Mouse (Mus musculus): Measurements from ENCODE around the gene Sar1a. TPM values are rescaled to one million over a fixed set of nuclear protein-coding genes. Genes with fewer than 3 reads are reported as not detected.

The Sar1a gene
- 190 and 193 TPM in 2 replicates for polyA plus RNA-seq (2015; fragmentation: Nextera tagmentation; extraction: Ambion mirVana)

DNA sequence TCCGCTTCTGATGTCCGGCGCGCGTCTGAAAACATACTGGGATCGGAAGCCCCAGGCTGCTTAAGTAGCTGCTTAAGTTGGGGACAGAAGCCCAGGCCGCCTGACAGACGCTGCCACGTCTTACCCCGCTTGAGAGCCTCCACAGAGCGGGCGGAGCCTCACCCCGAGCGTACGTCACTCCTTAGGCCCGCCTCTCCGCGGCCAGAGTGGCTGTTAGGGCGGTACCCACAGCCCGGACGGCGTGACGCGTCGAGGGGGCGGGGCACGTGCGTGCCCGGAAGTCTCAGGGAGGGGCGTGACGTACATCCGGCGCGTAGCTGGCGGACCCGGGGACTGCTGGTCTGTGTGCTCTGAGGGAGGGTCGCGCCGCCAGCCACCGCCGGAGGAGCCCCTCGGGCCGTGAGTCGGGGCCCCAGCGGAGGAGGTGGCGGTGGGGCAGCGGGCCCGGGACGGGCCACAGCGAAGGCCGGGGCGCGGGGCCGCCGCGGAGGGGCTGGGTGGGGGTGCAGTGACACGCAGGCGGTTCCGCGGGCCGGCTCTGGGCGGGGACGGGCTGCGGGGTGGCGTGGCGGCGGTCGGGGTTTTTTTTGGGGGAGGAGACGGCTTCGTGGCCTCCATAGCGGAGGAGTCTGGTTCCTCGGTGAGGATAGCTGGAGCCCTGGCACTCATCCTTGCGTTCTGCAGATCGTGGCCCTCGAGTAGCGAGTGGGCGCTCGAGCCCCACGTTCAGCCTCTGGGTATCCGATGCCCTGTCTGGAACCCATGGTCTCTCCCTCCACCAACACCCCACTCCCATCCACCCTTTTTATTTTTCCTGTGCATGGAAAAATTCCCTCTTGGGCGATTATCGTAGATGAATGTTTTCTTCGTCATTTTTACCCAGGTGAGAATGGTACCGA, at the start of gene Sar1a:
Gene Sar1a (plus strand): TSS at position 285 of the 899 bp plus-strand sequence.
- Histone ChIP-seq H3K36me3 (peaks cover 8% of the 10 kb centered on the region; the same call in 1 of the 2 replicates), H3K9me3 (no peaks in the 10 kb centered on the region), H3K9ac (peak within 1 kb of the TSS; percentile 85), H3K4me3 (peak within 1 kb of the TSS; percentile 72), H3K4me1 (replicated peaks) (peaks cover 24% of the 10 kb centered on the region), H3K27me3 (no peaks in the 10 kb centered on the region), H3K27ac (replicated peaks) (peak within 1 kb of the TSS; percentile 85), H3K4me2 (peak within 1 kb of the TSS; percentile 89)
- peak; percentile 99 for ATAC-seq (ENCODE audit: low FRiP score, low read depth)
- WGBS = under 1% methylated on average over 74 of the region's 84 CpGs

DNA sequence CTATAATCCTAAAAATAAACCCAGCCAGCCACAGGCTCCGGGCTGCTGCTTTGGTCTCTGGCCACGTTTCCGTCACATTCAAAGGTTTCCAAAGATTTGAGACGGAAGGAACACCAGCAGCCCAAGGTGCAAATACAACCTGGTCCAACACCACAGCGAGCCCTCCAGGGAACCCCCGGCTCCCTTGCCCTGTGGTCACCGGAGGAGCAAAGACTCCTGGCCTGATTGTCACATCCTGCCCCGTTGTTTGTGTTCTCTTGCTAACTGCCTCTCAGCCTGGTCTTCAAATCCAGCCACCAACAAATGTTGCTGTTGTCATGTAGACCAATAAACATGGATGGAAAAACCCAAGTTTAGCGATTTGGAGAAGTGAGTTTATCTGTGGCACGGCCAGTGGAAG, 47.7 kb upstream of the Sar1a start:
- H3K4me3 ChIP-seq = no peak overlapping the region
- H3K27me3 ChIP-seq = no peaks in the 10 kb centered on the region
- no peak overlapping the region for H3K9ac ChIP-seq
- 86% methylated on average over 10 of the region's 10 CpGs for WGBS
- H3K9me3 ChIP-seq = no peaks in the 10 kb centered on the region
- no peak overlapping the region for H3K27ac ChIP-seq (replicated peaks)
- H3K36me3 ChIP-seq = no peaks in the 10 kb centered on the region
- no peaks in the 10 kb centered on the region for H3K4me1 ChIP-seq (replicated peaks)
- ATAC-seq (ENCODE audit: low FRiP score, low read depth) = no peak
- no peak overlapping the region for H3K4me2 ChIP-seq

DNA sequence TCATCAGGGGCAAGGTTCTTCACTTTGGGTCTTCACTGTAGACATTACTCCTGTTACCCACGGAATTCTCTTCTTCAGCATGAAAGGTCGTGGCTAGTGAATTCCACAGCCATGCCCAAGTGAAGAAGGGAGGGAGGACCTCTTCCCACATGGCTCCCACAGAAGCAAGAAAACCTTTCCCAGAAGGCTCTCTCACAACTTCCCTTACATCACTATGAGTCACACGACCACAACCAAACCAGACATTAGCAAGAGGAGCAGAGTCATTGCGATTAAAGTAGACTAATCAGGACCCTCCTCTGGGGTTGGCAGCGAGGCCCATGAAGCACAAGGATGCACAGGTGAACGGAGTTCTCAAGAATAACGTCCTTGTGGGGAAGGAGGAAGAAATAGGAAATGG, 43.0 kb upstream of the Sar1a start:
- no peak overlapping the region for H3K27ac ChIP-seq (replicated peaks)
- no peak for ATAC-seq (ENCODE audit: low FRiP score, low read depth)
- no peak overlapping the region for H3K4me2 ChIP-seq

DNA sequence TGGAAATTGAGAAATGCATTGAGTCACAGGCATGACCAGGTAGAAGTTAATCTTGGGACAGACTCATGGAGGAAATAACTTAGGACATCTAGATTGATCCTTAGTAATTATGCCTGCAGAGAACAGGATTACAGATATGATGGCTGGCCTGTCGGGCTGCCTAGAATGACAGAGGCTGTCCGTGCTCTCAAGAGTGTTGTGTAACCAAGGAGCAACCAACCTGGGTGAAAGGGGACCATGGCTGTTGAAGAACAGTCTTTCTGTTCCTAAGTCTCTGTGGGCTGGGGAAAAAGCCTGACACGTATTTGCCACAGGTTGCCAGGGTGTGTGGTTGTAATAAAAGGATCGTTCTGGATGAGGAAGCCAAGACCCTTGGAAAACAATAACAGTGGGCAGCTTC, 39.7 kb upstream of the Sar1a start:
- Histone ChIP-seq H3K27me3 (no peaks in the 10 kb centered on the region), H3K4me2 (no peak overlapping the region), H3K9me3 (no peaks in the 10 kb centered on the region), H3K27ac (replicated peaks) (no peak overlapping the region), H3K36me3 (no peaks in the 10 kb centered on the region), H3K4me3 (no peak overlapping the region), H3K4me1 (replicated peaks) (no peaks in the 10 kb centered on the region), H3K9ac (no peak overlapping the region)
- 80% methylated on average over 4 of the region's 4 CpGs for WGBS
- no peak for ATAC-seq (ENCODE audit: low FRiP score, low read depth)

More for the DNA sequence above, 43.0 kb upstream of the Sar1a start:
- H3K27me3 ChIP-seq = no peaks in the 10 kb centered on the region
- no peak overlapping the region for H3K4me3 ChIP-seq
- H3K36me3 ChIP-seq = no peaks in the 10 kb centered on the region
- H3K9ac ChIP-seq = no peak overlapping the region
- H3K4me1 ChIP-seq (replicated peaks) = no peaks in the 10 kb centered on the region
- WGBS = 82% methylated on average over 7 of the region's 7 CpGs
- no peaks in the 10 kb centered on the region for H3K9me3 ChIP-seq

DNA sequence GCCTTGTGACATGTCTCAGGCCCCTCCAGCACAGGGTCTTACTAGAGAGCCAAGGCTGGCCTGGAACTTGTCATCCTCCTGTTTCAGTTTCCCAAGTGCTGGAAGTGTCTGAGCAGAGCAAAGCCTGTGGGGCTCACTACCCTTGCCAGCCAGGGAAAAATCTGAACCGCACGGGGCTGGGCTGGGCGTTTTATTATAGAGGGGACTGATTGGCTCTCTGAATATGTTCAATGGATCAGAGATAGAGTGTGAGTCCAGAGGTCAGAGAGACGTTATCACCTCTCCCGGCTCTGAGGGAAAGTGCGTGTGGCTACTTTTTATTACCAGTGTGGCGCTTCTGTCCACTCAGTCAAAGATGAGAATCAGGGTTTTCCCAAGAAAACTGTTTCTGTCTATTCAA, 33.5 kb upstream of the Sar1a start:
- Histone ChIP-seq H3K27me3 (no peaks in the 10 kb centered on the region), H3K4me3 (no peak overlapping the region), H3K36me3 (no peaks in the 10 kb centered on the region), H3K9ac (no peak overlapping the region), H3K4me2 (no peak overlapping the region), H3K4me1 (replicated peaks) (peaks cover 23% of the 10 kb centered on the region), H3K27ac (replicated peaks) (no peak overlapping the region), H3K9me3 (no peaks in the 10 kb centered on the region)
- ATAC-seq (ENCODE audit: low FRiP score, low read depth) = no peak
- 68% methylated on average over 7 of the region's 7 CpGs for WGBS

DNA sequence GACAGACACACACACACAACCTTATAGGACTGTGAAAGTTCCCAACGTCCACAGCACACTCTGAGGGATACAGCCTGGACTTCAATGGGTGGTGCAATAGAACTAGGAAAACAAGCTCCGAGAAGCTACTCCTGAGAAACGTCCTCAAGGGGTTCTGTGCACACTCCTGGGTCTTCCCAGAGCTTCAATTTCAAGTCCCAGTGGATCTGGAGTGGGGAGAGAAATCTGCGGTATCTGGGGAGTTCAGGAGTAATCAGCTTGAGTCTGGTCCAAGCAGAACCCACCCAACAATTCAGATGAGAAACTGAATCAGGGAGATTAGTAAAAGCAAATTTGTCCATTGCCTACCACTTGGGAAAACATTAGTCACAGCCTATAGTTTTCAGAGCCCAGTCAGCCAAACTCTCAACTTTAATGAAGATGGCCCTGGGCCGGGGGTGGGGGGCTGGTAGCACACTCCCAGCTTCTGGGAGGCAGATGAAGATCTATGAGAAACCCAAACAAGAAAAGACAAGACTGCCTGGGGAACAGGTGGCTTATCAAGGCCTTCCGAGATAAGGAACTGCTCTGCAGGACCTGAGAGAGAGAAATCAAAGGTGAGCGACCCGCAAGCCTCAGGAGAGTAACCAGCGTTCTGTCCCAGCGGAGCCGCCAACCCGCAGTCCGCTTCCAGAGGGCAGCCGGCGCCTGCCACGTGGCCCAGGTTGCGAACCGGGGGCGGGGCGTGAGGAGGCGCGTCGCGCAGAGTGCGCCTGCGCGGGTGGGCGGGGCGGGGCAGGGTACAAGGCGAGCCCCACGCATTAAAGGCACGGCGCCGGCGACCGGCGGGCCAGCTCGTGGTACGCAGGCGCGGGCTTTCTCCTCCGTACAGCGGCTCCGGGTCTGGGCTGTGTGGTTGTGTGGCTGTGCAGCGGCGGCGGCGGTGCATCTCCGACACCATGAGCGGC, 32.0 kb upstream of the Sar1a start, which contains the start of gene Ppa1:
Gene Ppa1 (plus strand): TSS at position 763 of the 947 bp plus-strand sequence.
- Histone ChIP-seq H3K27ac (replicated peaks) (peak within 1 kb of the TSS; percentile 87), H3K4me1 (replicated peaks) (peaks cover 23% of the 10 kb centered on the region), H3K9ac (peak within 1 kb of the TSS; percentile 87), H3K36me3 (no peaks in the 10 kb centered on the region; the same call in 1 of the 2 replicates), H3K9me3 (no peaks in the 10 kb centered on the region), H3K4me3 (peak within 1 kb of the TSS; percentile 79), H3K27me3 (no peaks in the 10 kb centered on the region), H3K4me2 (peak within 1 kb of the TSS; percentile 90)
- WGBS = 2% methylated on average over 48 of the region's 50 CpGs
- peak; percentile 99 for ATAC-seq (ENCODE audit: low FRiP score, low read depth)

DNA sequence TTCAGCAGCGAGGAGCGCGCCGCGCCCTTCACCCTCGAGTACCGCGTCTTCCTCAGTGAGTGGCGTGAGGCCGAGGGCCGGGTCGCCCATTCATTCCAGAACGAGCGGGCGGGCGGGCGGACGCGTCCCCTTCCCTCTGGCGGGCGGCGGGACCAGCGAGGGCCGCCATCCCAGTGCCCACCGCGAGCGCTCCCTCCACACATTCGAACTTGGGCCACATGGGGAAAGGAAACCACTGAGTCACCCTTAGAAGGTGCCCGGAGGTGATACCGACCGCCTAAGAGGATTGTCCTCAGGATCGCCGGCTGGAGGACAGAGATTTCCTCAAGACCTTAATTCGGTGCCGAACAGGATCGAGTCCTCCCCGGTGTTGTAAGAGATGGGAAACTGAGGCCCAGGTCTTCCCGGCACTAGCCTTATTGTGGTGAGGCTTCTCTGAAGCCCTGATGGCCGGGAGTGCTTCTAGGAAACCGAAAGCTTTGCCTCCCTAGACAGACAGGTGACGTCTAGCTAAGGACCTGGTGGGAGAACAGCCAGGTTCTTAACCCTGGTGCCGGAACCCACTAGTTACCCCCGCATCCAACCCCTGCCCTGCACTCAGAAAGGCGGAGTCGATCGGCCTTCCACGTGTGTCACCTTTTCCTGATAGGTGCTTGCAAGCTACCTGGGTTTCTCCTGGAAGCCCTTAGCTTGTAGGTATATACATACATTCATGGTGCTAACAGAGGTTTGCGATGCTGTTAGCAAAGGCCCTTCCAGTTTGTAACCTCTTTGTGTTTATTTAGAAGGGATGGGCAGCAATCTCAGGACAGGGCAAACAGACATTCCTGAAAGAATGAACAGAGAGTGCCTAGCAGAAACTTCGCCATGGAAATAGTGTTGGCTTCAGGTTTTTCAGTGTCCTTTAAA, 31.1 kb upstream of the Sar1a start:
- Histone ChIP-seq H3K36me3 (peaks cover 6% of the 10 kb centered on the region), H3K27me3 (no peaks in the 10 kb centered on the region), H3K9ac (peak overlapping the region; percentile 87), H3K4me2 (peak overlapping the region; percentile 90), H3K9me3 (no peaks in the 10 kb centered on the region), H3K4me3 (peak overlapping the region; percentile 79), H3K4me1 (replicated peaks) (peaks cover 23% of the 10 kb centered on the region), H3K27ac (replicated peaks) (peak overlapping the region; percentile 87)
- WGBS = 1% methylated on average over 43 of the region's 49 CpGs
- peak; percentile 74; the same call in 1 of the 2 replicates for ATAC-seq (ENCODE audit: low FRiP score, low read depth)

DNA sequence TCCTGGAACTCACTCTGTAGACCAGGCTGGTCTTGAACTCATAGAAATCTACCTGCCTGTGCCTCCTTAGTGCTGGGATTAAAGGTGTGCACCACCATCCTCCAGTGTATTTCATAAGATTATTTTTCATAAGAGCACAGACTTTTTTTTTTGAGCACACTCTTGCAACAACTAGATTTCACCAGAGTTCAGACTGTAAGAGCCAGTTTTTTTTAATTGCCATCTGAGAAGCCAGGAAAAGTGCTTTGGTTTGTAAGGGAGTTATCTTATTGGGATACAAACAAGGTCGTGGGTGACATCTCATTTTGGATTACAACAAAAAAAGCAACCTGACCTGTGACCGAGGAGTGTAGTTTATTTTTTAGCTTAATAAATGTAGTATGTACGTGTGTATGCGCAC, 26.0 kb upstream of the Sar1a start:
- no peak for ATAC-seq (ENCODE audit: low FRiP score, low read depth)
- Histone ChIP-seq H3K4me1 (replicated peaks) (peaks cover 15% of the 10 kb centered on the region), H3K4me2 (no peak overlapping the region), H3K9ac (no peak overlapping the region), H3K4me3 (no peak overlapping the region), H3K27ac (replicated peaks) (no peak overlapping the region), H3K36me3 (peaks cover 13% of the 10 kb centered on the region), H3K27me3 (no peaks in the 10 kb centered on the region), H3K9me3 (no peaks in the 10 kb centered on the region)
- 93% methylated on average over 4 of the region's 4 CpGs for WGBS

DNA sequence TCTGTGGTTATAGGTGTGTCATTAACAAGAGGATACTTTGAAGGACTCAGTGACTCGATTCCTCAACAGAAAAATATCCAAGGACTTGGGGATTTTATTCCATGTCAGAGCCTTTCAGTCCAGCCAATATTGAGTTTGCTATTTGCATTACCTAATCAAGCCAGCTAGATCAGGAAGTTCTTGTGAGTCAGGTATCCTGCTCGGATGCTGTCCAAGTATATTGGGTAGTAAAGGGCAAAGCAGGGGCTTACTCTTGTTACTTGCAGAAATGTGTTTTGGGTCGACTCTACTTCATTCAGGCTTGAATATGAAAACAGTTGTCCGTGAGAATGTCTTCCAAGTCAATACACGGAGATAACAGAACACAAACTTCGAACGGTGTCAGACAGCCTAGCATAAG, 25.4 kb upstream of the Sar1a start:
- Histone ChIP-seq H3K4me3 (no peak overlapping the region), H3K4me1 (replicated peaks) (0 out of 2 replicates have a peak, but pooled peaks cover 10% of the 10 kb centered on the region), H3K27ac (replicated peaks) (no peak overlapping the region), H3K4me2 (no peak overlapping the region), H3K9ac (no peak overlapping the region), H3K36me3 (peaks cover 19% of the 10 kb centered on the region), H3K27me3 (no peaks in the 10 kb centered on the region), H3K9me3 (no peaks in the 10 kb centered on the region)
- WGBS = 94% methylated on average over 7 of the region's 7 CpGs
- ATAC-seq (ENCODE audit: low FRiP score, low read depth) = no peak

DNA sequence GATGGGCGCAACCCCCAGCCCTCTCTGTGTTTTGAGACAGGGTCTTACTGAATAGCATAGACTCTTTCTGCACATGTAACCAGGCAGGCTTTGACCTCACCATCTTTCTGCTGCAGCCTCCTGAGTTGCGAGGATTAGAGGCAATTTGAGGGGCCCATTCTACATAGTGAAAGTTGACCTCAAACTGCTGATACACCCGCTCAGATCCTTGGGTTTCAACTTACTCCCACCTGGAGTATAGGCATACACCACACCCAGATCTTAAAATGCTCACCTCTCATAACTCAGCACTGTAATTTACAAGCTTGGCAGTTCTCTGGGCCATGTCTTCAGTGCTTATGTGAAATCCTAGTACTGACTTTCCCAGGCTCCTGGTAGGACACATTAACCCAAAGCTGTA, 24.9 kb upstream of the Sar1a start:
- Histone ChIP-seq H3K9ac (no peak overlapping the region), H3K36me3 (peaks cover 24% of the 10 kb centered on the region), H3K4me3 (no peak overlapping the region), H3K27ac (replicated peaks) (no peak overlapping the region), H3K4me1 (replicated peaks) (0 out of 2 replicates have a peak, but pooled peaks cover 5% of the 10 kb centered on the region), H3K9me3 (no peaks in the 10 kb centered on the region), H3K27me3 (no peaks in the 10 kb centered on the region), H3K4me2 (no peak overlapping the region)
- WGBS = 94% methylated on average over 3 of the region's 3 CpGs
- no peak for ATAC-seq (ENCODE audit: low FRiP score, low read depth)
